Mouse (Mus musculus): ENCODE measurements around the gene Sntb2.
"Not testable (repeated sequence)": the region's sequence is repeated elsewhere in the genome, so short reads cannot be mapped to it uniquely, and the experiment has no call there.

The Sntb2 gene

DNA sequence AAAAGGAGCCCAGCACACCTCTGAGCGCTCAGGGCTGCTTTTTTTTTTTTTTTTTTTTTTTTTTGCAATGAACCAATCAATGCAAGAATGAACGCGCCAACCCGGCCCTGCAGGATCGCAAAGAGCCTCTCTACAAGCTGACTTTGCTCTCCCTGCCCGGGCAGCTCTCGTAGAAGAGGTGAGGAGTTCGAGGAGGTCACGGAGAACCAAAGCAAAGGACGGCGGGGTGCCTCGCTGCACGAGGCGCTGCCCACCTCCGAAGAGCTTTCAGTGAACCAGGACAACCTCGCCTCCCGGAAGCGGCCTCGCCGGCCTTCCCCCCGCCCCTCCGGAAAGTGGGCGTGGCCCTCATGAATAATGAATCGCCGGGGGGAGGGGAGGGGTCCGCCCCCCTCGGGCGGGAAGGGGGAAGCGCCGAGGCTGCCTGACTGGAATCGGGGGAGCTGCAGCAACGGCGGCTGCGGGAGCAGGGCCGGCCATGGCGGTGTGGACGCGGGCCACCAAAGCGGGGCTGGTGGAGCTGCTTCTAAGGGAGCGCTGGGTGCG lies at the start of gene Sntb2:
TSS of gene Sntb2 (plus strand) at position 427 of the 546 bp plus-strand sequence.
- peak; percentile 91 for DNase-seq

DNA sequence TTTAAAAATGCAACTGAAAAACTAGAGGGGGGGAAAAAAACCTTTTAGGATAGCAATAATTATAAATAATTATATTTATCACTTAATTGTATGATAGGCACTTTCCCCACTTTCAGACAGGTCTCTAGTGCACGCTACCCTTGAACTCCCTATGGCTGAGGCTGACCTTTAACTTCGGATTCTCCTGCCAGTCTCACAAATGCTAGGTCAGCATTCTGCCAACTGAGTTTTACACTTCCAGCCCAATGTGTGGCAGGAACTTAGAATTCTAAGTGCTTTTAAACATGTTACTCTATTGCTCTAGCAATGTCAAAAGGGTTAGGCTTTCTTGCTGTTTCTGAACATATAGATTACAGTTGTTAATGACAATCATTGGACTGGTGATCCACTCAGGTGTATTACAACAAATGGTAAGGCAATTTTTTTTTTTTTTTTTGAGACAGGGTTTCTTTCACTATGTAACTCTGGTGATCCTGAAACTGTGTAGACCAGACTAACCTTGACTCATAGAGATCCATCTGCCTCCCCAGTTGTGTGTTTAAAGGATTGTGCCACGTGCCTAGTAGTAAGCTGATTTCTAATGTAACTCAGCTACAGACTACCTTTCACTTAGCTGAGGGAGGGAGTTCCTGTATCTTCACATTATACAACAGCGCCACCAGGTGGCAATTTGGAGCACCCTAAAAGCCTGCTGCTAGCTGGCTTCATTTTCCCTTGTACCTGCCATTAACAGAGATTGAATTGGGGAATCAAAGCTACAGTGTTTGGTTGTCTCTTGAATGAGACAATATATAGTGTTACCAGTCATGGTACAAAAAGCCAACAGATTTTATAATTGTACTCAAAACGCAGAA lies 48.0 kb upstream of the Sntb2 start:
- peak; percentile 53 for DNase-seq

DNA sequence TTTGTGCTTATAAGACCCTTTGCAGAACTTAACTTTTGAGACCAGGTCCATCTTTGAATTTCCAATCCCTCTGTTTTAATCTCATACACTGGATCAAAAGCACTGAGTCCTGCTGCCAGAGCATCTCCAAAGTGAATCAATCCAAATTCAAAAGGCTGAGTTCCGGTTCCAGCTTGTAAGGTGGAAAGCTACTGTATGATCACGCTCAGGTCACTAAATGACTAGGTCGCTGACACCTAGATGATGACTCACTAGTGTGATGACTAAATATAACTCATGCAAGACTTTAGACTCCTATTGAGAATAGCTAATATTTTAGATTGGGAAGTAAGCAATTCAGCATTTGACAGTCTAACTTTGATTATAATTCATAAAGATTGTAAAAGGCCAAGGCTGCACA lies 46.7 kb upstream of the Sntb2 start:
- DNase-seq = no peak

DNA sequence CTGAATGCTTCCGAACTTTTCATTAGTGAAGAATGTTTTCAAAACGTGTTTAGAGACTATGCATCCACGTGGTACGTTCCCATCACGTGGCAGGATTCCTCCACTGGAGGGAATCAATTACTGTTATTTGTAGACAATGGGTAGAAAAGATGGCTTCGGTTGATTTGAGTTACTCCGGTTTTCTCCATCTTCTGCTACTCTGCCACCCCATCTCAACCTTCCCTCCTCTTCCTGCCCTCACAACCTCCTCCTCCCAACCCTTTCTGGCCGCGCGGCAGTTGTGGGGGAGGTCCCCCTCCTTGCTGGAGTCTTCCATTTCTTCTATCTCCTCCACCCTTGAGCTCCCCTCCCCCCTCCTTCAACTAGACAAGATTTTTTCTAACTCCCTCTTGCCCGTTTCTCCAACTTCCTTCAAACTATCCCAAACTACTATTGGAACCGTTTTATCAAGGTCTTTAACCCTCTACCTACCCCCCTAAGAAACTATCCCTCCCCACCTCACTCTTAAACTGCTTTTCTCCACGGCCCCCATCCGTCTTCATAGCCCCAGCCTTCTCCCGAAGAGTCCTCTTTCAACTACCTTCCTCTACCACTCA lies 43.2 kb upstream of the Sntb2 start:
- no peak for DNase-seq

GRCm38 (mm10) chr8:106892806-106893451 lies 42.6 kb upstream of the Sntb2 start:
- DNase-seq = no peak

GRCm38 (mm10) chr8:106893481-106894156 lies 41.9 kb upstream of the Sntb2 start, which contains the start of gene Utp4:
Gene Utp4 (plus strand): TSS chr8:106893636.
- peak; percentile 86 for DNase-seq

- DNase-seq = no peak
Measured at GRCm38 (mm10) chr8:106899473-106899872, 36.1 kb upstream of the Sntb2 start.

DNA sequence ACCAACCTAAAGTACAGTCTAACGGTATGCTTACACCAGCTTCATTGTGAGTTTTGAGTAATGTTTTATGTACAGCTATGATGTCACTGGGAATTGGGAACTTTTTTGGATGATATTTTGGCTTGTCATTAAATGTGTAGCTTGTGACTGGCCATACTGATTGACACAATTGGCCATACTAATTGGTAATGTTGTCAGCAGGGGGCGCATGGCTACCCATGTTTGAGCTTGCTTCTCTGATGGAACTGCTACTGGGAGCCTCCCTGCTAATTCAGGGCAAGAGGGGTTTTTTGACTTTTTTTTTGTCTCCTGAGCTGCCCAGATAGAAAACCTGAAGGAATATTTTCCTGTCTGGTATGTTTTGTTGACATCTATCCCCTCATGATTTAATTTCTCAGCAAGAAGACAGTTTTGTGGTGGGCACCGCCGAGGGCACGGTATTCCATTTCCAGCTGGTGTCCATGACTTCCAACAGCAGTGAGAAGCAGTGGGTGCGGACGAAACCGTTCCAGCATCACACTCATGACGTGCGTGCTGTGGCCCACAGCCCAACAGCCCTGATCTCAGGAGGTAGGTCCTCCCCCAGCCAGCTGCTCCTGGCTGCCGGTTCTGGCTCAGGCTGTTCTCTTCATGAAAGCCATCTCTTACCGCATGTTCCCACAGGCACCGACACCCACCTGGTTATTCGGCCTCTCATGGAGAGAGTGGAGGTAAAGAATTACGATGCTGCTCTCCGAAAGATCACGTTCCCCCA lies 29.6 kb upstream of the Sntb2 start:
- DNase-seq = no peak

DNA sequence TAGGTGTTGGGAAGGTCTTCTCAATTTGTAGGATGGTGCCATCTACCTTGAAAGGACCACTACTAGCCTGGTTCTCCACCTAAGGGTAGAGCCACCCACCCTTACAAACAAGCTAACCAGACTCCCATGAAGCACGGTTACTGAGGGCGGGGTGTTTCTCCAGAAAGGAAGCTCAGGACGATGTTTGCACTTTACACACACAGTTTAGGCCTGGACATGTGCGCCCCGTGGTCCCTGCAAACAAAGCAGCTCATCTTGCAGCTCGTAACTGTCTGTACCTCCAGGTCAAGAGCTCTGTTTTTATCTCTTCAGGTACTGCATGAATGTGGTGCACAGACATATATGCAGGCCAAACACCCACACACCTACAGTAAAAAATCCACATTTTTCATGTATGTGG lies 28.9 kb upstream of the Sntb2 start:
- no peak for DNase-seq

GRCm38 (mm10) chr8:106907450-106907849 lies 28.1 kb upstream of the Sntb2 start:
- no peak for DNase-seq

- no peak for DNase-seq
Measured at GRCm38 (mm10) chr8:106908291-106908690, 27.3 kb upstream of the Sntb2 start.

DNA sequence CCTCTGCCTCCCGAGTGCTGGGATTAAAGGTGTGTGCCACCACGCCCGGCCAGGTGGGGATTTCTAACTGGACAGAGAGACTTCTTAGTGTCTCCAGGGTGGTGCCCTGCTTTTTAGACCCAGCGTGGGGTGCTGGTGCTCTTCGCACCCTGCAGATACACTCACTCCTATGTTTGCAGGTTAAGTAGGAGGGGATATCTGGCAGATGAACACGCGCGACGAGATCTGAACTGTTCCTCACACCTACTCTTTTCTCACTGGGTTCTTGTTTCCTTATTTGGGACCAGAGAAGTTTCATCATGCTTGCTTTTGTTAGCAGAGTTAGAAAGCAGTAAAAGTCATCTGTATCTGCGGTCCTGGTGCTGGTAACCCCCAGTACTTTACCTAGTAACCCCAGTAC lies 21.9 kb upstream of the Sntb2 start:
- DNase-seq = no peak

GRCm38 (mm10) chr8:106919721-106920394 lies 15.7 kb upstream of the Sntb2 start:
- no peak for DNase-seq

- DNase-seq = no peak
Measured at GRCm38 (mm10) chr8:106920395-106920741, 15.2 kb upstream of the Sntb2 start.

- DNase-seq = no peak
Measured at GRCm38 (mm10) chr8:106924057-106924456, 11.5 kb upstream of the Sntb2 start.

GRCm38 (mm10) chr8:106924904-106925349 lies 10.6 kb upstream of the Sntb2 start:
- DNase-seq = no peak

DNA sequence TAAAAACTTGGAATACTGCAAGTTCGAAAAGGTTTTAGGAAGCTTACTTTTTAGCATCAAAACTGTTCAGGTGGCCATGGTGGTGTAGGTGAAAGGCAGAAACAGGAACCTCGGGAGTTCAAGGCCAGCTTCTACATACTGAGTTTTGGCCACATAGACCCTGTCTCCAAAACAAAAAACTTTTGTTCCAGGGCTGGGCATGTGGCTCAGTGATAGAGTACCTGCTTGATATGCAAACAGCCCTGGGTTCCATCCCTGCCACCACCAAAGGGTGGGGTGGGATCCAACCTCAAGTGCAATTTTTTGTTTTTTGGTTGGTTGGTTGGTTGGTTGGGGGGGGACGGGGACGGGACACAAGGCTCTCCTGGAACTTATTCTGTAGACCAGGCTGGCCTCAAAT lies 10.1 kb upstream of the Sntb2 start:
- no peak for DNase-seq

GRCm38 (mm10) chr8:106927247-106927646 lies 8.3 kb upstream of the Sntb2 start:
- DNase-seq = no peak

GRCm38 (mm10) chr8:106928182-106928581 lies 7.4 kb upstream of the Sntb2 start:
- not testable (repeated sequence) for DNase-seq

DNA sequence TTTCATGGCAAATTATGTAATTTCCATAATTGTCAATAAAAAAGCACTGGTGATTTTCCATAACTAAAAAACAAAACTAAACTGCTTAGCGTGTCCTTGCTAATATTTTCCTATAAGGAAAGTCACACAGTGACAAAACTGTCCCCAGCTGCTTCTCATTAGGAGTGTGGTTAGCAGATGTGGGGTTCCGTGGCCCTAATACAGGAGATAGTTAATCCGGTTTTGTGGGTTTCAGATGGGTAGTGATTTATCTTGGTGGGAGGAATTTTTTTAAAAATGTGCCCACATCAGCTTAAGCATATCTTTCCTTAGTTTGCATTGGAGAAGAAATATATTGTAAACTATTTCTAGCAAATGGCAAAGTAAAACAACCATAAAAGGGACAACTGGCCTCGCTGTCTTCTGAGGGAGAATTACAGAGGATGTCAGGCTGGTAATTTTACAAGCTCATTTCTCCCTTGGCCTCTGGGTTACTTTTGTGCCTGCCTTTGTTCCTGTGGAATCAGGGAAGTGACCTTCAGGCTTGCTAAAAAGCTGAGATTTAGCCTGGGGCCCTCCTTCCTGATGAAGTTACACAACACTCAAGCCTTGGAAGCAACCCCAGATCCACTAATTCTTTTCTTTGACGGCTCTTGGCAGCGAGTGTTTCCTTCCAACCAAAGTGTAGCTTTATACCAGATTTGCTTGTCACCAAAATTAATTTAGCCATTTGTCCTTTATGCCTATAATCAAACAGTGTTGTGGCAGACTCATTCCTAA lies 6.2 kb upstream of the Sntb2 start:
- no peak for DNase-seq

- no peak for DNase-seq
Measured at GRCm38 (mm10) chr8:106929921-106930320, 5.6 kb upstream of the Sntb2 start.
